8 mouse cellular contexts compared by ENCODE assay signal in genomic region chr9:15029025-15029727, GRCm38 (mm10). TPM values are rescaled to one million over a fixed set of nuclear protein-coding genes. Genes with fewer than 3 reads are reported as not detected.
A peak's percentile ranks its signal among the peaks of the same experiment; 100 is the strongest.
DNase-seq lines count a peak whose midpoint lies in the region; ATAC-seq and TF ChIP-seq lines count a peak whose summit lies in the region.

No protein-coding gene starts in this region.

- no peak overlapping the region for H3K9ac ChIP-seq in forebrain, embryonic 15.5 days (replicated peaks)
- H3K9ac ChIP-seq in stomach, postnatal 0 days (ENCODE audit: low read length), result no peak overlapping the region

- peak; percentile 85 for TF ChIP-seq CTCF in stomach, postnatal 0 days (IDR thresholded peaks at IDR 0.05; ENCODE audit: low read depth)

- peaks cover 2% of the 10 kb centered on the region; the same call in 1 of the 2 replicates for H3K4me1 ChIP-seq in forebrain, embryonic 15.5 days
- no peaks in the 10 kb centered on the region for H3K4me1 ChIP-seq in midbrain, embryonic 10.5 days
- H3K4me1 ChIP-seq in stomach, postnatal 0 days (replicated peaks; ENCODE audit: control insufficient read depth, insufficient read depth), result no peaks in the 10 kb centered on the region

- TF ChIP-seq EP300 in stomach, postnatal 0 days (optimal IDR thresholded peaks at IDR 0.05), result no peak

- DNase-seq in gastrocnemius, adult 18-20 months (ENCODE audit: low spot score), result peak; percentile 72
- no peak for DNase-seq in gastrocnemius, postnatal 25 days
- DNase-seq in 416B (ENCODE audit: low read depth), result peak; percentile 78
- peak; percentile 84 for DNase-seq in adrenal gland, postnatal 14 days
- peak; percentile 60 to 65 for DNase-seq in kidney, postnatal 25 days
- peak; percentile 26 for DNase-seq in midbrain, embryonic 10.5 days (ENCODE audit: low spot score)
- peak; percentile 76 for DNase-seq in stomach, postnatal 0 days (ENCODE audit: low spot score)

- no peak overlapping the region for H3K4me2 ChIP-seq in forebrain, embryonic 15.5 days (replicated peaks)
- no peak overlapping the region for H3K4me2 ChIP-seq in stomach, postnatal 0 days (replicated peaks; ENCODE audit: low read depth)

- H3K4me3 ChIP-seq in forebrain, embryonic 15.5 days, result no peak overlapping the region
- no peak overlapping the region for H3K4me3 ChIP-seq in midbrain, embryonic 10.5 days
- H3K4me3 ChIP-seq in stomach, postnatal 0 days (ENCODE audit: low read depth, low read length), result no peak overlapping the region

- H3K36me3 ChIP-seq in forebrain, embryonic 15.5 days, result peaks cover 10% of the 10 kb centered on the region; the same call in 1 of the 2 replicates
- H3K36me3 ChIP-seq in midbrain, embryonic 10.5 days, result peaks cover 36% of the 10 kb centered on the region
- H3K36me3 ChIP-seq in stomach, postnatal 0 days (ENCODE audit: control insufficient read depth, insufficient read depth, low read length), result no peaks in the 10 kb centered on the region

- ATAC-seq in forebrain, embryonic 15.5 days (replicated peaks), result peak; percentile 41; the same call in 1 of the 2 replicates
- ATAC-seq in stomach, postnatal 0 days (ENCODE audit: low FRiP score, low TSS enrichment), result peak; percentile 82

- 52% methylated on average over 5 of the region's 5 CpGs for WGBS in forebrain, embryonic 15.5 days
- WGBS in midbrain, embryonic 10.5 days, result 65% methylated on average over 5 of the region's 5 CpGs
- WGBS in stomach, postnatal 0 days, result 51% methylated on average over 5 of the region's 5 CpGs

- H3K27ac ChIP-seq in forebrain, embryonic 15.5 days (replicated peaks), result no peak overlapping the region
- H3K27ac ChIP-seq in midbrain, embryonic 10.5 days (replicated peaks), result no peak overlapping the region
- H3K27ac ChIP-seq in stomach, postnatal 0 days (replicated peaks), result no peak overlapping the region

- H3K27me3 ChIP-seq in forebrain, embryonic 15.5 days, result no peaks in the 10 kb centered on the region
- H3K27me3 ChIP-seq in midbrain, embryonic 10.5 days (ENCODE audit: low read depth, poor library complexity, severe bottlenecking), result no peaks in the 10 kb centered on the region
- no peaks in the 10 kb centered on the region for H3K27me3 ChIP-seq in stomach, postnatal 0 days (ENCODE audit: control insufficient read depth, insufficient read depth, low read length)

- H3K9me3 ChIP-seq in forebrain, embryonic 15.5 days, result no peaks in the 10 kb centered on the region
- H3K9me3 ChIP-seq in midbrain, embryonic 10.5 days (replicated peaks), result peaks cover 8% of the 10 kb centered on the region; the same call in 1 of the 2 replicates
- H3K9me3 ChIP-seq in stomach, postnatal 0 days (ENCODE audit: control insufficient read depth, low read length), result no peaks in the 10 kb centered on the region

RNA-seq across cellular contexts. Expression of gene Panx1, which starts 16.1 kb away (rescaled TPM):
- 10 to 100 TPM; 32.0 to 39.1 TPM for total RNA-seq in gastrocnemius, adult 18-20 months (2021)
- total RNA-seq in gastrocnemius, postnatal 25 days (2021), result 10 to 100 TPM; 36.8 to 41.0 TPM
- total RNA-seq in adrenal gland, postnatal 14 days (2021), result 9.4 and 12.7 TPM in 2 replicates
- 150 and 151 TPM in 2 replicates for polyA plus RNA-seq in forebrain, embryonic 15.5 days (2015; fragmentation: Nextera tagmentation; extraction: Ambion mirVana)
- polyA plus RNA-seq in midbrain, embryonic 10.5 days (2016; fragmentation: Nextera tagmentation; extraction: Ambion mirVana), result 77.7 and 85.5 TPM in 2 replicates
- polyA plus RNA-seq in stomach, postnatal 0 days (2015; fragmentation: Nextera tagmentation; extraction: Ambion mirVana), result 27.8 and 28.1 TPM in 2 replicates
